Mouse (Mus musculus): ENCODE measurements around the gene Hoxd1. TPM values are rescaled to one million over a fixed set of nuclear protein-coding genes. Genes with fewer than 3 reads are reported as not detected.

Gene Hoxd1
- total RNA-seq, 2 experiments from 2014 or later = 0.19 to 0.23 TPM

GRCm38 (mm10) chr2:74732513-74733316 is 30.1 kb upstream of the Hoxd1 start:
- DNase-seq (ENCODE audit: low spot score in 2 of 2) = no peak

GRCm38 (mm10) chr2:74733317-74733661 is 29.5 kb upstream of the Hoxd1 start:
- no peak for DNase-seq (ENCODE audit: low spot score in 2 of 2)

- DNase-seq (ENCODE audit: low spot score in 2 of 2) = no peak
Observed at GRCm38 (mm10) chr2:74733765-74734164, 29.0 kb upstream of the Hoxd1 start.

GRCm38 (mm10) chr2:74734451-74734850 is 28.3 kb upstream of the Hoxd1 start:
- no peak for DNase-seq (ENCODE audit: low spot score in 2 of 2)

- no peak for DNase-seq (ENCODE audit: low spot score in 2 of 2)
Observed at GRCm38 (mm10) chr2:74734996-74735811, 27.6 kb upstream of the Hoxd1 start.

GRCm38 (mm10) chr2:74735851-74736687 is 26.7 kb upstream of the Hoxd1 start:
- DNase-seq (ENCODE audit: low spot score in 2 of 2) = no peak

- no peak for DNase-seq (ENCODE audit: low spot score in 2 of 2)
Observed at GRCm38 (mm10) chr2:74736688-74737577, 25.8 kb upstream of the Hoxd1 start.

GRCm38 (mm10) chr2:74737578-74738070 is 25.2 kb upstream of the Hoxd1 start:
- DNase-seq (ENCODE audit: low spot score in 2 of 2) = no peak

GRCm38 (mm10) chr2:74738623-74739475 is 23.9 kb upstream of the Hoxd1 start:
- no peak for DNase-seq (ENCODE audit: low spot score in 2 of 2)

- no peak for DNase-seq (ENCODE audit: low spot score in 2 of 2)
Observed at GRCm38 (mm10) chr2:74739476-74739800, 23.3 kb upstream of the Hoxd1 start.

GRCm38 (mm10) chr2:74739869-74740268 is 22.9 kb upstream of the Hoxd1 start:
- DNase-seq (ENCODE audit: low spot score in 2 of 2) = no peak

- no peak for DNase-seq (ENCODE audit: low spot score in 2 of 2)
Observed at GRCm38 (mm10) chr2:74740311-74741091, 22.3 kb upstream of the Hoxd1 start.

GRCm38 (mm10) chr2:74741252-74741978 is 21.4 kb upstream of the Hoxd1 start:
- DNase-seq (ENCODE audit: low spot score in 2 of 2) = no peak

GRCm38 (mm10) chr2:74741979-74742277 is 20.9 kb upstream of the Hoxd1 start:
- no peak for DNase-seq (ENCODE audit: low spot score in 2 of 2)

- no peak for DNase-seq (ENCODE audit: low spot score in 2 of 2)
Observed at GRCm38 (mm10) chr2:74745540-74746297, 17.1 kb upstream of the Hoxd1 start.

GRCm38 (mm10) chr2:74746298-74746921 is 16.4 kb upstream of the Hoxd1 start:
- no peak for DNase-seq (ENCODE audit: low spot score in 2 of 2)

GRCm38 (mm10) chr2:74747006-74747405 is 15.8 kb upstream of the Hoxd1 start:
- no peak for DNase-seq (ENCODE audit: low spot score in 2 of 2)
